Mouse (Mus musculus) NIH3T3 (cell line): ENCODE data around the gene Snrpn.
"Not testable (repeated sequence)": the region's sequence is repeated elsewhere in the genome, so short reads cannot be mapped to it uniquely, and the experiment has no call there.

Experiments used
- DNase-seq: peaks from one replicate; pipeline ENCODE4 v3.0.0-alpha.2; 2012; ENCODE audit warnings: low read depth

Snrpn gene

GRCm38 (mm10) chr7:60139742-60140480, at the start of gene Snrpn:
Gene Snrpn, minus strand, starts transcription at chr7:60140219.
- DNase-seq, result no peak

- no peak for DNase-seq
Observed at GRCm38 (mm10) chr7:60170250-60171185, 30.5 kb upstream of the Snrpn start.

- no peak for DNase-seq
Observed at GRCm38 (mm10) chr7:60125332-60125731, 14.7 kb downstream of the Snrpn start.

GRCm38 (mm10) chr7:60123086-60123624, 16.9 kb downstream of the Snrpn start:
- DNase-seq, result not testable (repeated sequence)

GRCm38 (mm10) chr7:60122434-60123085, 17.5 kb downstream of the Snrpn start:
- no peak for DNase-seq

- no peak for DNase-seq
Observed at GRCm38 (mm10) chr7:60097154-60097859, 42.7 kb downstream of the Snrpn start.

GRCm38 (mm10) chr7:60076301-60076700, 63.7 kb downstream of the Snrpn start:
- no peak for DNase-seq

GRCm38 (mm10) chr7:60047481-60048201, 92.4 kb downstream of the Snrpn start:
- no peak for DNase-seq

- DNase-seq, result no peak
Observed at GRCm38 (mm10) chr7:60013186-60013585, 126.8 kb downstream of the Snrpn start.

GRCm38 (mm10) chr7:60007727-60008360, 132.2 kb downstream of the Snrpn start:
- peak; percentile 2 for DNase-seq

- DNase-seq, result no peak
Observed at GRCm38 (mm10) chr7:60006262-60006661, 133.8 kb downstream of the Snrpn start.

GRCm38 (mm10) chr7:60004606-60005330, 135.3 kb downstream of the Snrpn start, which contains the start of the genes Snurf and Gm38393:
Gene Snurf, minus strand, starts transcription at chr7:60005049.
Gene Gm38393, minus strand, starts transcription at chr7:60005064.
- peak; percentile 38 for DNase-seq

- DNase-seq, result peak; percentile 3
Observed at GRCm38 (mm10) chr7:60003921-60004605, 136.0 kb downstream of the Snrpn start.

GRCm38 (mm10) chr7:60003006-60003865, 136.8 kb downstream of the Snrpn start:
- no peak for DNase-seq

- no peak for DNase-seq
Observed at GRCm38 (mm10) chr7:59978646-59979045, 161.4 kb downstream of the Snrpn start.
